Mouse (Mus musculus): Measurements from ENCODE around the gene Zfp280d. TPM values are rescaled to one million over a fixed set of nuclear protein-coding genes. Genes with fewer than 3 reads are reported as not detected.
A peak's percentile ranks its signal among the peaks of the same experiment; 100 is the strongest.

Gene Zfp280d
- total RNA-seq, 1 experiment = 53.5 TPM

GRCm38 (mm10) chr9:72343844-72344243 lies 69.2 kb downstream of the Zfp280d start:
- in situ Hi-C loops (cut with MboI; ENCODE audit: low sequenced_read_pairs in 2 of 2, unreplicated experiment in 2 of 2) = no loop called here
- Histone ChIP-seq H3K27ac (ENCODE audit: insufficient read depth, low read depth, low read length, poor library complexity, severe bottlenecking) (no peak overlapping the region), H3K4me3 (ENCODE audit: insufficient read depth in 1 of 2, low read depth in 1 of 2, low read length in 2 of 2, poor library complexity in 1 of 2, severe bottlenecking in 1 of 2) (no peak overlapping the region), H3K9me3 (ENCODE audit: control insufficient read depth, insufficient read depth, low read depth, low read length) (no peaks in the 10 kb centered on the region), H3K9ac (ENCODE audit: insufficient read depth, low read depth, low read length, poor library complexity, severe bottlenecking) (no peak overlapping the region), H3K36me3 (ENCODE audit: control insufficient read depth, insufficient read depth, low read length, poor library complexity, severe bottlenecking) (peaks cover 3% of the 10 kb centered on the region), H3K4me1 (ENCODE audit: control insufficient read depth in 2 of 2, insufficient read depth in 2 of 2, low read length in 2 of 2, poor library complexity in 1 of 2) (no peaks in the 10 kb centered on the region)
- no peak for DNase-seq (ENCODE audit: low read depth, low spot score)
- no peak for TF ChIP-seq ZC3H11A (IDR thresholded peaks at IDR 0.05; ENCODE audit: borderline replicate concordance, low read depth, low read length)
- TF ChIP-seq HCFC1 (IDR thresholded peaks at IDR 0.05; ENCODE audit: borderline replicate concordance, insufficient read depth, low read length) = no peak
- no peak for TF ChIP-seq CHD2 (IDR thresholded peaks at IDR 0.05; ENCODE audit: low read depth, low read length)
- no peak for TF ChIP-seq MAFK (IDR thresholded peaks at IDR 0.05; ENCODE audit: insufficient read depth, low read depth, low read length)
- no peak for TF ChIP-seq ZNF384 (IDR thresholded peaks at IDR 0.05; ENCODE audit: low read depth, low read length)

- in situ Hi-C loops (cut with MboI; ENCODE audit: low sequenced_read_pairs in 2 of 2, unreplicated experiment in 2 of 2) = no loop called here
- Histone ChIP-seq H3K4me1 (ENCODE audit: control insufficient read depth in 2 of 2, insufficient read depth in 2 of 2, low read length in 2 of 2, poor library complexity in 1 of 2) (no peaks in the 10 kb centered on the region), H3K9ac (ENCODE audit: insufficient read depth, low read depth, low read length, poor library complexity, severe bottlenecking) (no peak overlapping the region), H3K27ac (ENCODE audit: insufficient read depth, low read depth, low read length, poor library complexity, severe bottlenecking) (no peak overlapping the region), H3K36me3 (ENCODE audit: control insufficient read depth, insufficient read depth, low read length, poor library complexity, severe bottlenecking) (no peaks in the 10 kb centered on the region), H3K9me3 (ENCODE audit: control insufficient read depth, insufficient read depth, low read depth, low read length) (no peaks in the 10 kb centered on the region), H3K4me3 (ENCODE audit: insufficient read depth in 1 of 2, low read depth in 1 of 2, low read length in 2 of 2, poor library complexity in 1 of 2, severe bottlenecking in 1 of 2) (no peak overlapping the region)
- no peak for DNase-seq (ENCODE audit: low read depth, low spot score)
- TF ChIP-seq ZC3H11A (IDR thresholded peaks at IDR 0.05; ENCODE audit: borderline replicate concordance, low read depth, low read length) = no peak
- TF ChIP-seq CHD2 (IDR thresholded peaks at IDR 0.05; ENCODE audit: low read depth, low read length) = no peak
- TF ChIP-seq ZNF384 (IDR thresholded peaks at IDR 0.05; ENCODE audit: low read depth, low read length) = no peak
- no peak for TF ChIP-seq MAFK (IDR thresholded peaks at IDR 0.05; ENCODE audit: insufficient read depth, low read depth, low read length)
These were observed 97.7 kb downstream of the Zfp280d start for GRCm38 (mm10) chr9:72372359-72372758.

GRCm38 (mm10) chr9:72374074-72374473 lies 99.4 kb downstream of the Zfp280d start:
- no peaks in the 10 kb centered on the region for H3K4me1 ChIP-seq (ENCODE audit: control insufficient read depth in 2 of 2, insufficient read depth in 2 of 2, low read length in 2 of 2, poor library complexity in 1 of 2)
- in situ Hi-C loops (cut with MboI; ENCODE audit: low sequenced_read_pairs in 2 of 2, unreplicated experiment in 2 of 2) = no loop called here
- H3K36me3 ChIP-seq (ENCODE audit: control insufficient read depth, insufficient read depth, low read length, poor library complexity, severe bottlenecking) = no peaks in the 10 kb centered on the region
- TF ChIP-seq CHD2 (IDR thresholded peaks at IDR 0.05; ENCODE audit: low read depth, low read length) (no peak), ZC3H11A (IDR thresholded peaks at IDR 0.05; ENCODE audit: borderline replicate concordance, low read depth, low read length) (no peak), ZNF384 (IDR thresholded peaks at IDR 0.05; ENCODE audit: low read depth, low read length) (no peak), MAFK (IDR thresholded peaks at IDR 0.05; ENCODE audit: insufficient read depth, low read depth, low read length) (0 out of 2 replicates have a peak, but pooled peaks have one; percentile 6), HCFC1 (IDR thresholded peaks at IDR 0.05; ENCODE audit: borderline replicate concordance, insufficient read depth, low read length) (no peak)
- no peak overlapping the region for H3K27ac ChIP-seq (ENCODE audit: insufficient read depth, low read depth, low read length, poor library complexity, severe bottlenecking)
- peak; percentile 56 for DNase-seq (ENCODE audit: low read depth, low spot score)
- H3K4me3 ChIP-seq (ENCODE audit: insufficient read depth in 1 of 2, low read depth in 1 of 2, low read length in 2 of 2, poor library complexity in 1 of 2, severe bottlenecking in 1 of 2) = no peak overlapping the region
- no peak overlapping the region for H3K9ac ChIP-seq (ENCODE audit: insufficient read depth, low read depth, low read length, poor library complexity, severe bottlenecking)
- no peaks in the 10 kb centered on the region for H3K9me3 ChIP-seq (ENCODE audit: control insufficient read depth, insufficient read depth, low read depth, low read length)

GRCm38 (mm10) chr9:72374996-72375395 lies 100.3 kb downstream of the Zfp280d start:
- Histone ChIP-seq H3K4me3 (ENCODE audit: insufficient read depth in 1 of 2, low read depth in 1 of 2, low read length in 2 of 2, poor library complexity in 1 of 2, severe bottlenecking in 1 of 2) (no peak overlapping the region), H3K27ac (ENCODE audit: insufficient read depth, low read depth, low read length, poor library complexity, severe bottlenecking) (no peak overlapping the region), H3K36me3 (ENCODE audit: control insufficient read depth, insufficient read depth, low read length, poor library complexity, severe bottlenecking) (no peaks in the 10 kb centered on the region), H3K9me3 (ENCODE audit: control insufficient read depth, insufficient read depth, low read depth, low read length) (no peaks in the 10 kb centered on the region), H3K4me1 (ENCODE audit: control insufficient read depth in 2 of 2, insufficient read depth in 2 of 2, low read length in 2 of 2, poor library complexity in 1 of 2) (no peaks in the 10 kb centered on the region), H3K9ac (ENCODE audit: insufficient read depth, low read depth, low read length, poor library complexity, severe bottlenecking) (no peak overlapping the region)
- TF ChIP-seq HCFC1 (IDR thresholded peaks at IDR 0.05; ENCODE audit: borderline replicate concordance, insufficient read depth, low read length) = no peak
- no peak for TF ChIP-seq ZNF384 (IDR thresholded peaks at IDR 0.05; ENCODE audit: low read depth, low read length)
- TF ChIP-seq ZC3H11A (IDR thresholded peaks at IDR 0.05; ENCODE audit: borderline replicate concordance, low read depth, low read length) = no peak
- no peak for TF ChIP-seq MAFK (IDR thresholded peaks at IDR 0.05; ENCODE audit: insufficient read depth, low read depth, low read length)
- TF ChIP-seq CHD2 (IDR thresholded peaks at IDR 0.05; ENCODE audit: low read depth, low read length) = no peak
- in situ Hi-C loops (cut with MboI; ENCODE audit: low sequenced_read_pairs in 2 of 2, unreplicated experiment in 2 of 2) = no loop called here
- no peak for DNase-seq (ENCODE audit: low read depth, low spot score)

GRCm38 (mm10) chr9:72375639-72376038 lies 101.0 kb downstream of the Zfp280d start:
- Histone ChIP-seq H3K9ac (ENCODE audit: insufficient read depth, low read depth, low read length, poor library complexity, severe bottlenecking) (no peak overlapping the region), H3K4me1 (ENCODE audit: control insufficient read depth in 2 of 2, insufficient read depth in 2 of 2, low read length in 2 of 2, poor library complexity in 1 of 2) (no peaks in the 10 kb centered on the region), H3K36me3 (ENCODE audit: control insufficient read depth, insufficient read depth, low read length, poor library complexity, severe bottlenecking) (no peaks in the 10 kb centered on the region), H3K9me3 (ENCODE audit: control insufficient read depth, insufficient read depth, low read depth, low read length) (no peaks in the 10 kb centered on the region), H3K27ac (ENCODE audit: insufficient read depth, low read depth, low read length, poor library complexity, severe bottlenecking) (no peak overlapping the region), H3K4me3 (ENCODE audit: insufficient read depth in 1 of 2, low read depth in 1 of 2, low read length in 2 of 2, poor library complexity in 1 of 2, severe bottlenecking in 1 of 2) (no peak overlapping the region)
- in situ Hi-C loops (cut with MboI; ENCODE audit: low sequenced_read_pairs in 2 of 2, unreplicated experiment in 2 of 2) = no loop called here
- no peak for TF ChIP-seq MAFK (IDR thresholded peaks at IDR 0.05; ENCODE audit: insufficient read depth, low read depth, low read length)
- TF ChIP-seq ZC3H11A (IDR thresholded peaks at IDR 0.05; ENCODE audit: borderline replicate concordance, low read depth, low read length) = no peak
- TF ChIP-seq HCFC1 (IDR thresholded peaks at IDR 0.05; ENCODE audit: borderline replicate concordance, insufficient read depth, low read length) = no peak
- no peak for TF ChIP-seq CHD2 (IDR thresholded peaks at IDR 0.05; ENCODE audit: low read depth, low read length)
- DNase-seq (ENCODE audit: low read depth, low spot score) = no peak
